Mouse (Mus musculus): ENCODE results near the gene Pak3. TPM values are rescaled to one million over a fixed set of nuclear protein-coding genes. Genes with fewer than 3 reads are reported as not detected.

Gene Pak3
- total and polyA plus RNA-seq, 2 experiments from 2014 or later = 3.1 to 4.6 TPM

- Histone ChIP-seq H3K4me1 (ENCODE audit: control insufficient read depth, insufficient read depth) (no peaks in the 10 kb centered on the region), H3K9ac (replicated peaks; ENCODE audit: low read depth, low read length) (no peak overlapping the region), H3K4me3 (ENCODE audit: low read depth, low read length) (no peak overlapping the region), H3K9me3 (replicated peaks; ENCODE audit: control insufficient read depth, low read length) (no peaks in the 10 kb centered on the region), H3K4me2 (ENCODE audit: low read depth, low read length) (no peak overlapping the region), H3K36me3 (replicated peaks; ENCODE audit: control insufficient read depth, insufficient read depth, low read length) (no peaks in the 10 kb centered on the region), H3K27ac (ENCODE audit: low read depth) (no peak overlapping the region), H3K27me3 (ENCODE audit: control insufficient read depth, insufficient read depth, low read length) (no peaks in the 10 kb centered on the region)
- ATAC-seq (ENCODE audit: insufficient read depth, low read depth) = no peak
- DNase-seq (ENCODE audit: low spot score) = no peak
- WGBS = 26% methylated on average over 4 of the region's 4 CpGs
- TF ChIP-seq CTCF (IDR thresholded peaks at IDR 0.05; ENCODE audit: low read depth) = no peak; the same call in 1 of the 2 replicates
- no peak for TF ChIP-seq EP300 (IDR thresholded peaks at IDR 0.05; ENCODE audit: low read depth)
These were observed 148.6 kb downstream of the Pak3 start for GRCm38 (mm10) chrX:143666991-143667390.

- no peak for ATAC-seq (ENCODE audit: insufficient read depth, low read depth)
- TF ChIP-seq CTCF (IDR thresholded peaks at IDR 0.05; ENCODE audit: low read depth) (peak; percentile 62), EP300 (IDR thresholded peaks at IDR 0.05; ENCODE audit: low read depth) (no peak)
- H3K27me3 ChIP-seq (ENCODE audit: control insufficient read depth, insufficient read depth, low read length) = no peaks in the 10 kb centered on the region
These were observed 149.9 kb downstream of the Pak3 start for GRCm38 (mm10) chrX:143668242-143668641.

DNA sequence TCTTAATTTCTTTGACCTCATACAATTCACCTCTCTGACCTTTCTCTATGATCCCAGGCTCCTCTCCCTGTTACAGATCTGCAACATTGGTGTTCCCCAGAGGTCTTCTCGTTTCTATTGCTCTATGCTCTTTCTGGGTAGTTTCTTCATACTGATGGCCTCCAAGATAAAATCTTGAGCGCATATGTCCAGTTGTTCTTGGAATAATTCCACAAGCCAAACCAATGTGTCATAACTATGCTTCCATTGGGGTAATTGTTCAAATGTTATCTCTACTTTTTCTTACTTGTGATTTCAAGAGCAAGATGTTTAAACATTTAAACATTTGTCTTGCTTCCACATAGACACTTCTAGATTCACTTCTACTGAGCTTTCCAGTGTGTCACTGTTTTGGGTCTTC lies 160.2 kb downstream of the Pak3 start:
- DNase-seq (ENCODE audit: low spot score) = no peak
- H3K9me3 ChIP-seq (replicated peaks; ENCODE audit: control insufficient read depth, low read length) = no peaks in the 10 kb centered on the region
- no peak overlapping the region for H3K27ac ChIP-seq (ENCODE audit: low read depth)
- no peak overlapping the region for H3K9ac ChIP-seq (replicated peaks; ENCODE audit: low read depth, low read length)
- no peak for TF ChIP-seq CTCF (IDR thresholded peaks at IDR 0.05; ENCODE audit: low read depth)
- TF ChIP-seq EP300 (IDR thresholded peaks at IDR 0.05; ENCODE audit: low read depth) = no peak
- 63% methylated on average over 2 of the region's 2 CpGs for WGBS
- no peak overlapping the region for H3K4me2 ChIP-seq (ENCODE audit: low read depth, low read length)
- H3K4me1 ChIP-seq (ENCODE audit: control insufficient read depth, insufficient read depth) = no peaks in the 10 kb centered on the region
- no peak for ATAC-seq (ENCODE audit: insufficient read depth, low read depth)
- H3K27me3 ChIP-seq (ENCODE audit: control insufficient read depth, insufficient read depth, low read length) = no peaks in the 10 kb centered on the region
- H3K36me3 ChIP-seq (replicated peaks; ENCODE audit: control insufficient read depth, insufficient read depth, low read length) = no peaks in the 10 kb centered on the region
- H3K4me3 ChIP-seq (ENCODE audit: low read depth, low read length) = no peak overlapping the region

More at GRCm38 (mm10) chrX:143668242-143668641, 149.9 kb downstream of the Pak3 start:
- Histone ChIP-seq H3K4me3 (ENCODE audit: low read depth, low read length) (no peak overlapping the region), H3K9ac (replicated peaks; ENCODE audit: low read depth, low read length) (no peak overlapping the region), H3K9me3 (replicated peaks; ENCODE audit: control insufficient read depth, low read length) (no peaks in the 10 kb centered on the region), H3K36me3 (replicated peaks; ENCODE audit: control insufficient read depth, insufficient read depth, low read length) (no peaks in the 10 kb centered on the region), H3K27ac (ENCODE audit: low read depth) (no peak overlapping the region), H3K4me1 (ENCODE audit: control insufficient read depth, insufficient read depth) (no peaks in the 10 kb centered on the region), H3K4me2 (ENCODE audit: low read depth, low read length) (no peak overlapping the region)
- 41% methylated on average over 3 of the region's 3 CpGs for WGBS
- peak; percentile 36 for DNase-seq (ENCODE audit: low spot score)

- 75% methylated on average over 1 of the region's 1 CpGs for WGBS
- no peak overlapping the region for H3K9ac ChIP-seq (replicated peaks; ENCODE audit: low read depth, low read length)
These were observed 203.9 kb downstream of the Pak3 start for GRCm38 (mm10) chrX:143722250-143722649.

DNA sequence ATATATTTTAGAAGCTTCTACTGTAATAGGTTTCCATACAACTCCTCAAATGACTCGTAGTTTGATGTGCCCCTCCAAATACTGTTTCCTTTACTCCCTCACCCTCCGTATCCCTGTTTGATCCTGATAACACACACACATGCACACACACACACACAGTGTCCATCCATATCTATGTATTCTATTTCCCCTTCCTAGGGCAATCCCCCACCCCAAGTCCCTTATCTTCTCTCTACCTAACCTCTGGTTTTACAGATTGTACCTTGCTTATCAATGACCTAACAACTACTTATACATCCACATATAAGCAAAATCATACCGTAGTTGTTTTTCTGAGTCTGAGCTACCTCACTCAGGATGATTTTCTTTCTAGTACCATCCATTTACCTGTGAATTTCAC lies 207.0 kb downstream of the Pak3 start:
- Histone ChIP-seq H3K27me3 (ENCODE audit: control insufficient read depth, insufficient read depth, low read length) (no peaks in the 10 kb centered on the region), H3K9ac (replicated peaks; ENCODE audit: low read depth, low read length) (no peak overlapping the region), H3K36me3 (replicated peaks; ENCODE audit: control insufficient read depth, insufficient read depth, low read length) (no peaks in the 10 kb centered on the region), H3K4me1 (ENCODE audit: control insufficient read depth, insufficient read depth) (no peaks in the 10 kb centered on the region), H3K4me3 (ENCODE audit: low read depth, low read length) (no peak overlapping the region), H3K27ac (ENCODE audit: low read depth) (no peak overlapping the region), H3K9me3 (replicated peaks; ENCODE audit: control insufficient read depth, low read length) (no peaks in the 10 kb centered on the region), H3K4me2 (ENCODE audit: low read depth, low read length) (no peak overlapping the region)
- no peak for TF ChIP-seq CTCF (IDR thresholded peaks at IDR 0.05; ENCODE audit: low read depth)
- TF ChIP-seq EP300 (IDR thresholded peaks at IDR 0.05; ENCODE audit: low read depth) = no peak
- no peak for DNase-seq (ENCODE audit: low spot score)
- 72% methylated on average over 3 of the region's 3 CpGs for WGBS
- no peak for ATAC-seq (ENCODE audit: insufficient read depth, low read depth)

More at GRCm38 (mm10) chrX:143722250-143722649, 203.9 kb downstream of the Pak3 start:
- Histone ChIP-seq H3K4me2 (ENCODE audit: low read depth, low read length) (no peak overlapping the region), H3K27me3 (ENCODE audit: control insufficient read depth, insufficient read depth, low read length) (no peaks in the 10 kb centered on the region), H3K4me3 (ENCODE audit: low read depth, low read length) (no peak overlapping the region), H3K9me3 (replicated peaks; ENCODE audit: control insufficient read depth, low read length) (no peaks in the 10 kb centered on the region), H3K27ac (ENCODE audit: low read depth) (no peak overlapping the region), H3K36me3 (replicated peaks; ENCODE audit: control insufficient read depth, insufficient read depth, low read length) (no peaks in the 10 kb centered on the region), H3K4me1 (ENCODE audit: control insufficient read depth, insufficient read depth) (no peaks in the 10 kb centered on the region)
- DNase-seq (ENCODE audit: low spot score) (no peak), ATAC-seq (ENCODE audit: insufficient read depth, low read depth) (no peak)
- TF ChIP-seq EP300 (IDR thresholded peaks at IDR 0.05; ENCODE audit: low read depth) (no peak), CTCF (IDR thresholded peaks at IDR 0.05; ENCODE audit: low read depth) (no peak)

- Histone ChIP-seq H3K36me3 (replicated peaks; ENCODE audit: control insufficient read depth, insufficient read depth, low read length) (no peaks in the 10 kb centered on the region), H3K4me2 (ENCODE audit: low read depth, low read length) (no peak overlapping the region), H3K9ac (replicated peaks; ENCODE audit: low read depth, low read length) (no peak overlapping the region), H3K4me1 (ENCODE audit: control insufficient read depth, insufficient read depth) (no peaks in the 10 kb centered on the region), H3K4me3 (ENCODE audit: low read depth, low read length) (no peak overlapping the region), H3K27me3 (ENCODE audit: control insufficient read depth, insufficient read depth, low read length) (no peaks in the 10 kb centered on the region), H3K9me3 (replicated peaks; ENCODE audit: control insufficient read depth, low read length) (no peaks in the 10 kb centered on the region), H3K27ac (ENCODE audit: low read depth) (no peak overlapping the region)
- peak; percentile 29 for DNase-seq (ENCODE audit: low spot score)
- ATAC-seq (ENCODE audit: insufficient read depth, low read depth) = no peak
- WGBS = 38% methylated on average over 4 of the region's 4 CpGs
- TF ChIP-seq EP300 (IDR thresholded peaks at IDR 0.05; ENCODE audit: low read depth) = no peak
- peak; percentile 49 for TF ChIP-seq CTCF (IDR thresholded peaks at IDR 0.05; ENCODE audit: low read depth)
These were observed 217.6 kb downstream of the Pak3 start for GRCm38 (mm10) chrX:143736035-143736434.
